Mouse (Mus musculus) midbrain, postnatal 0 days (tissue): ENCODE data around the gene Hagh. TPM values are rescaled to one million over a fixed set of nuclear protein-coding genes. Genes with fewer than 3 reads are reported as not detected.

ENCODE experiments used
- ATAC-seq: fragments of 200-750 bp; cut with Nextera tagmentation; 2 replicates; pipeline ENCODE4 v1.8.0; 2017; ENCODE audit warnings: moderate number of reproducible peaks, mild to moderate bottlenecking, moderate TSS enrichment, moderate library complexity; ENCODE audit not compliant: low FRiP score
- DNase-seq: peaks from one replicate; pipeline ENCODE4 v3.0.0-alpha.2; 2015; ENCODE audit warnings: low spot score
- H3K27ac ChIP-seq: fragments of 300-500 bp; sonication (generic); 2 replicates; pipeline ENCODE4 v1.5.1; 2014; ENCODE audit warnings: low read depth, mild to moderate bottlenecking, low read length, mixed read lengths
- H3K27me3 ChIP-seq: fragments of 300-500 bp; sonication (generic); 2 replicates; pipeline ENCODE4 v1.6.1; 2014; ENCODE audit warnings: low read length, control low read depth, mixed read lengths; ENCODE audit not compliant: insufficient read depth
- H3K36me3 ChIP-seq: fragments of 300-500 bp; sonication (generic); 2 replicates; pipeline ENCODE4 v1.6.1; 2014; ENCODE audit warnings: low read length, control low read depth, mixed read lengths; ENCODE audit not compliant: insufficient read depth
- H3K4me1 ChIP-seq: fragments of 300-500 bp; sonication (generic); 2 replicates; pipeline ENCODE4 v1.6.1; 2014; ENCODE audit warnings: mild to moderate bottlenecking, control low read depth, antibody characterized with exemption, low read length, mixed read lengths; ENCODE audit not compliant: insufficient read depth
- H3K4me2 ChIP-seq: fragments of 300-500 bp; sonication (generic); 2 replicates; pipeline ENCODE4 v1.6.1; 2014; ENCODE audit warnings: low read depth, mild to moderate bottlenecking, low read length, mixed read lengths; ENCODE audit not compliant: poor library complexity, severe bottlenecking
- H3K4me3 ChIP-seq: fragments of 300-500 bp; sonication (generic); 2 replicates; pipeline ENCODE4 v1.5.1; 2014; ENCODE audit warnings: low read depth, mild to moderate bottlenecking, low read length, moderate library complexity
- H3K9ac ChIP-seq: fragments of 300-500 bp; sonication (generic); replicated peaks from 2 replicates; pipeline ENCODE4 v1.6.1; 2014; ENCODE audit warnings: mild to moderate bottlenecking, low read length, moderate library complexity, mixed read lengths; ENCODE audit not compliant: poor library complexity, severe bottlenecking
- H3K9me3 ChIP-seq: fragments of 300-500 bp; sonication (generic); 2 replicates; pipeline ENCODE4 v1.6.1; 2016; ENCODE audit warnings: low read length, control low read depth
- CTCF ChIP-seq: IDR thresholded peaks from 2 replicates; pipeline ENCODE4 v1.5.1; 2016; ENCODE audit warnings: antibody characterized with exemption, mild to moderate bottlenecking
- WGBS: fragments of 180-500 bp; shearing (Covaris S2); extraction: QIAGEN DNeasy Blood & Tissue Kit; methylation state at CpG from one replicate; pipeline ENCODE4 v1.1.7; 2014; 5-methylcytosine and 5-hydroxymethylcytosine counted together
- polyA plus RNA-seq: library from polyadenylated mRNA; unstranded; fragments of >200 nt; fragmentation: Nextera tagmentation; extraction: Ambion mirVana; gene quantifications from 2 replicates; pipeline ENCODE4 v1.2.1, GENCODE M21; 2015
- total RNA-seq: library from RNA; depleted of rRNA; stranded (reverse); fragments of >200 nt; gene quantifications from 2 replicates; pipeline ENCODE4 v1.2.3, GENCODE M21; 2014

Gene Hagh
- total and polyA plus RNA-seq, 2 experiments from 2014 or later = 74.0 to 119 TPM

- DNase-seq = no peak
- Histone ChIP-seq H3K4me1 (peaks cover 13% of the 10 kb centered on the region; the same call in 1 of the 2 replicates), H3K27me3 (no peaks in the 10 kb centered on the region), H3K9me3 (no peaks in the 10 kb centered on the region), H3K4me2 (peak overlapping the region; percentile 87), H3K27ac (no peak overlapping the region), H3K4me3 (peak overlapping the region; percentile 82), H3K9ac (peak overlapping the region; percentile 50), H3K36me3 (peaks cover 24% of the 10 kb centered on the region)
- 26% methylated on average over 22 of the region's 22 CpGs for WGBS
- no peak for TF ChIP-seq CTCF
- no peak for ATAC-seq
These were observed 45.6 kb downstream of the Hagh start for GRCm38 (mm10) chr17:24885356-24886133.

GRCm38 (mm10) chr17:24886134-24886931 is 46.4 kb downstream of the Hagh start, which contains the start of the genes Nubp2 and Spsb3:
Gene Nubp2 (minus strand): TSS chr17:24886349.
Gene Spsb3 (plus strand): TSS chr17:24886643.
- H3K4me3 ChIP-seq = peak within 1 kb of the TSS; percentile 82
- peak; percentile 100 for DNase-seq
- no peak; the same call in 1 of the 2 replicates for TF ChIP-seq CTCF
- H3K27ac ChIP-seq = peak within 1 kb of the TSS; percentile 85
- H3K36me3 ChIP-seq = peaks cover 32% of the 10 kb centered on the region
- peaks cover 13% of the 10 kb centered on the region; the same call in 1 of the 2 replicates for H3K4me1 ChIP-seq
- under 1% methylated on average over 69 of the region's 69 CpGs for WGBS
- H3K9me3 ChIP-seq = no peaks in the 10 kb centered on the region
- peak; percentile 96 for ATAC-seq
- peak within 1 kb of the TSS; percentile 92 for H3K4me2 ChIP-seq
- peak within 1 kb of the TSS; percentile 75 for H3K9ac ChIP-seq
- H3K27me3 ChIP-seq = no peaks in the 10 kb centered on the region

DNA sequence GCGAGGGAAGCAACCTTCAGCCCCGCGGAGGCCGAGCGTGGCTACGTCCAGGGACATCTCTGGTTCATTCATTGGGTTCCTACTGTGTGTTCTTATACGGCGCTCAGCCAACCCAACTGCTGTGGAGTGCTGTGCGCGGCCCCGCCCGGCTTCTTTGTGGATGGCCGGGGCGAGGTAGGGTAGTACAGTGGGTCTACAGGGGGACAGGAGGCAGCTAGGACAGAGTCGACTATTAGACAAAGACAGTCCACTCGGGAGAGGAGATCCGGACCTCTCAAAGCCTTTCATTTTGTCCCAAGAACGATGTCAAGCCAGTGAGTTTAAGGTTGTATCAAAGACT is 47.0 kb downstream of the Hagh start:
- Histone ChIP-seq H3K9me3 (no peaks in the 10 kb centered on the region), H3K4me1 (peaks cover 13% of the 10 kb centered on the region; the same call in 1 of the 2 replicates), H3K27ac (peak overlapping the region; percentile 85), H3K36me3 (peaks cover 34% of the 10 kb centered on the region), H3K4me3 (peak overlapping the region; percentile 82), H3K9ac (peak overlapping the region; percentile 75), H3K4me2 (peak overlapping the region; percentile 92), H3K27me3 (no peaks in the 10 kb centered on the region)
- ATAC-seq (peak; percentile 21; the same call in 1 of the 2 replicates), DNase-seq (no peak)
- TF ChIP-seq CTCF = no peak
- under 1% methylated on average over 18 of the region's 18 CpGs for WGBS

DNA sequence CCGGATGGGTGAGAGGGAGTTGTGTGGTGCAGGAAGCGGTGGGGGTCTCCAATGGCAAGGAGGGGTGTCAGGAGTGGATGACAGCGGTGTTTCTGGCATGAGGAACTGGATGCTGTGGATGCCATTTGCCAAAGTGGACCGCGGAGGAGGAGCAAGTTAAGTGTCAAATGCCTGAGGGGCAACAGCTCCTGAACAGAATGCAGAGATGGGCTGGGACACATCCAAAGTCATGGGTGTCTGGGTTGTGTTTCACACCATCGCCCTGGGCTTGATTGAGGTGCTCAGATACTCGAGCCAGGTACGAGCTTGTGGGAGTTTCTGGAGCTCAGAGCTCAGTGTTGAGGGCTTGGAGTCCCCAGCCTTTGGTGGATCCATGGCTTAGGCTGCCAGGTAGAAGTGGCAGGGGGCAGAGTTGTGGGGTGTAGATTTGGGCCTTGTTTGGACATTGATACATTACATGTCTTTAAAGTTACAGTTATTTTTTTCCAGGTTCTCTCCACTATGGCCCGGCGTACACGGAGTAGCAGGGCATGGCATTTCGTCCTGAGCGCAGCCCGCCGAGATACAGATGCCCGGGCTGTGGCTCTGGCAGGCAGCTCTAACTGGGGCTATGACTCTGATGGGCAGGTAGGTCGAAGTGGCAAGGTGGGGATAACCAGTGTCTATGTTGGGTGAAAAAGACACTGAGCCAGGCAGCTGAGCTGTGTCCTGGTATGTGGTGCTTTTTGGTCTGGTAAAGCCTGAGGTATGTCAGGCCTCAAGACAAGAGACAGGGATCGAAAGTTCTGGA is 47.5 kb downstream of the Hagh start:
- Histone ChIP-seq H3K4me3 (peak overlapping the region; percentile 82), H3K9me3 (no peaks in the 10 kb centered on the region), H3K4me2 (peak overlapping the region; percentile 92), H3K27me3 (no peaks in the 10 kb centered on the region), H3K4me1 (peaks cover 13% of the 10 kb centered on the region; the same call in 1 of the 2 replicates), H3K36me3 (peaks cover 40% of the 10 kb centered on the region), H3K9ac (peak overlapping the region; percentile 75), H3K27ac (peak overlapping the region; percentile 85)
- ATAC-seq (no peak), DNase-seq (peak; percentile 8)
- no peak for TF ChIP-seq CTCF
- 67% methylated on average over 18 of the region's 18 CpGs for WGBS

GRCm38 (mm10) chr17:24888862-24889261 is 48.9 kb downstream of the Hagh start:
- Histone ChIP-seq H3K36me3 (peaks cover 37% of the 10 kb centered on the region), H3K9me3 (no peaks in the 10 kb centered on the region), H3K4me3 (no peak overlapping the region), H3K27me3 (no peaks in the 10 kb centered on the region), H3K4me1 (peaks cover 13% of the 10 kb centered on the region; the same call in 1 of the 2 replicates), H3K4me2 (no peak overlapping the region), H3K27ac (no peak overlapping the region), H3K9ac (no peak overlapping the region)
- DNase-seq (no peak), ATAC-seq (no peak)
- WGBS = 91% methylated on average over 3 of the region's 3 CpGs
- TF ChIP-seq CTCF = no peak
